Mouse (Mus musculus) Patski (cell line): ENCODE measurements around the gene Car10. TPM values are rescaled to one million over a fixed set of nuclear protein-coding genes. Genes with fewer than 3 reads are reported as not detected.
"Not testable (repeated sequence)": the region's sequence is repeated elsewhere in the genome, so short reads cannot be mapped to it uniquely, and the experiment has no call there.

Source experiments
- ATAC-seq: fragments of 100-300 bp; one replicate; pipeline ENCODE4 v1.8.0; 2021
- CTCF ChIA-PET: fragments of 350-600 bp; sonication (Branson Sonifier 250); formaldehyde crosslinking; loops from one replicate; lab custom pipeline; 2022; ENCODE audit warnings: inconsistent platforms; lab: Charles Lee
- POLR2A ChIA-PET: fragments of 350-600 bp; sonication (Branson Sonifier 250); formaldehyde crosslinking; loops from one replicate; lab custom pipeline; 2022; ENCODE audit warnings: antibody characterized with exemption, inconsistent platforms; lab: Charles Lee
- DNase-seq: peaks from one replicate; pipeline ENCODE4 v3.0.0-alpha.2; 2011; ENCODE audit warnings: low read depth, low spot score
- H3K27me3 ChIP-seq: fragments of 371-371 bp; one replicate; pipeline ENCODE4 v1.5.1; 2021
- CTCF ChIP-seq: fragments of 100-300 bp; IDR thresholded peaks from one replicate; pipeline ENCODE4 v1.5.1; 2021
- in situ Hi-C: fragments of 300-500 bp; cut with MboI; formaldehyde crosslinking; loops from 3 replicates; pipeline ENCODE4 v1.11.1; 2018; ENCODE audit warnings: low pct_unique_long_range_greater_than_20kb, mixed read lengths
- polyA plus RNA-seq: library from polyadenylated mRNA; unstranded; gene quantifications from one replicate; pipeline ENCODE4 v1.2.3, GENCODE M21; 2021

Gene Car10
- polyA plus RNA-seq, 1 experiment from 2014 or later: not detected

DNA sequence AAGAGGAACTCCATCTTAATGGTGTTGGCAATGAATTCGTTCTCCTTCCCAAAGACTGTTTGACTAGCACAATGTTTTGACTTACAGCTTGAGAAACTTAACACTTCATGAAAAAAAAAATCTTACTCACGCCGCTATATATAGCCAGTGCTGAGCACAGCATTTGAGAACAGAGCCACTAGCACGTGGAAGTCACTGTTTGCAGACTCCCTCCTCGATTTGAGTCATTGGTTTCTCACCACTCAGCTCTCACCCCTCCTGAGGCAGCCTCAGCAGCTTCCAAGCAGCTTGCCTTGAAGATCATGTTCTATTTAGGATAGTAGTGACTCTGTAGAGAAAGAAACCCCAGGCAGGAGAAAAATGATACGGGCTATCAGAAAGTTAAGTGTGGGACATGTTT is 176.1 kb downstream of the Car10 start:
- ChIA-PET POLR2A (no interaction called here), CTCF (interaction anchor here (0.5 kb wide), 1 partner anchor 181 kb away, joined by 3 read pairs; no protein-coding TSS in a partner anchor)
- ATAC-seq: no peak
- no peaks in the 10 kb centered on the region for H3K27me3 ChIP-seq
- no peak for DNase-seq
- in situ Hi-C loops: no loop called here
- TF ChIP-seq CTCF: no peak

GRCm38 (mm10) chr11:93293661-93294060 is 195.8 kb downstream of the Car10 start:
- CTCF ChIA-PET: no interaction called here
- no peak for TF ChIP-seq CTCF
- DNase-seq (no peak), ATAC-seq (no peak)
- H3K27me3 ChIP-seq: no peaks in the 10 kb centered on the region
- in situ Hi-C loops: no loop called here
- POLR2A ChIA-PET: no interaction called here

DNA sequence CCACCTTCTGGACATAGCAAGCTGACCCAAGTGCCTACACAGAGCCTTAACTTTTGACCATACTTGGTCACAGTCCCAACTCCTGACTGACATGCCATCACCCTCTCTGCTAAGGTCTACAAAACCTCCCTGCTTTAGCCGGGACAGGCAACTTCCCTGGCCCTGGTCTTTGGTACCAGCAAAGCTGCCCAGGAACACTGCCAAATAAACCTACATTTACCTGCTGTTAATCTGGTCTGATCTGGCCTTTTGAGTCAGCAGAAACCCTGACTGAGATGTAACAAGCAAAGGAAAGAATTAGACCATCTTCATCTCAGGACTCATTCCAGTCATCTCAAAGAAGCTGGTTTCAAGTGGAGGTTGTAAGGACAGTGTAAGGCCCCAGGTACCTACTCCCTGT is 212.2 kb downstream of the Car10 start:
- CTCF ChIA-PET: no interaction called here
- TF ChIP-seq CTCF: no peak
- H3K27me3 ChIP-seq: no peaks in the 10 kb centered on the region
- in situ Hi-C loops: no loop called here
- ATAC-seq (no peak), DNase-seq (no peak)
- POLR2A ChIA-PET: no interaction called here

DNA sequence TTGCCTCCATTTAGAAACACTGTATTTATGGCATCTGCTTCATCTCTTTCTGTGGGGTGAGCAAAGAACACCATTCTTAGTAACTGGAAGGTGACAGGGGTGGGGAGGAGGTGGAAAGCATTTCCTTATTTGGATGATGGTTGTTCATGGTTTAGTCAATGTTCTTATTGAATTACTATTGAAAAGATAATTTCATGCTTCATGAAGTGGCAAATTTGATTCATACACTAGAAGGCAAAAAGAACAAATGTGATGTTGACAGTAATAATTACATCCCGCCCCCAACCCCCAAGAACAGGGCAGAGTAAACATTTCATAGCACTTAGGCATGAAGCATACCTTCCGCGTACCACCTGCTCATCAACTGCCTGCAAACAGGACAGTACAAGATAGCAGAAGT is 239.9 kb downstream of the Car10 start:
- POLR2A ChIA-PET: no interaction called here
- TF ChIP-seq CTCF: no peak
- CTCF ChIA-PET: no interaction called here
- in situ Hi-C loops: no loop called here
- no peak for ATAC-seq
- DNase-seq: no peak
- H3K27me3 ChIP-seq: no peaks in the 10 kb centered on the region

GRCm38 (mm10) chr11:93343961-93344360 is 246.1 kb downstream of the Car10 start:
- DNase-seq: no peak
- ChIA-PET POLR2A (no interaction called here), CTCF (no interaction called here)
- ATAC-seq: no peak
- H3K27me3 ChIP-seq: no peaks in the 10 kb centered on the region
- no peak for TF ChIP-seq CTCF
- in situ Hi-C loops: no loop called here

DNA sequence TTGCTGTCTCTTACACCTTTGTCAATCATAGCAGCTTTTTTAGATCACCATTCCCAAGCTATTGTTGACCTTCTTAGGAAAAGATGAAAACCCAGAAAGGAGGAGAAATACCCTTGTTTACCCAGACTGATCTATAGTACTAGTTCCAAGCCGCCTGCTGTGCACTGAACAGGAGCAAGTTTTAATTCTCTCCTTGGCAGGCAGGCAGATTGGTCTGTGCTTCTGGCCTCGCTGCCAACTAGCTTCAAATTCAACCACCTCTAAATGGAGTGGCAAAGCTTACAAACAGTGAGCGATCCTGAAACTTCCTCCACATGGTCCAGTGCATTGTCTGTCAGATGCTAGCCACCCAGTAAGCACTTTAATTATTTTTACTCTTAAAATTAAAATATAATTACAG is 247.0 kb downstream of the Car10 start:
- DNase-seq (no peak), ATAC-seq (no peak)
- in situ Hi-C loops: no loop called here
- ChIA-PET POLR2A (no interaction called here), CTCF (no interaction called here)
- H3K27me3 ChIP-seq: no peaks in the 10 kb centered on the region
- TF ChIP-seq CTCF: no peak

DNA sequence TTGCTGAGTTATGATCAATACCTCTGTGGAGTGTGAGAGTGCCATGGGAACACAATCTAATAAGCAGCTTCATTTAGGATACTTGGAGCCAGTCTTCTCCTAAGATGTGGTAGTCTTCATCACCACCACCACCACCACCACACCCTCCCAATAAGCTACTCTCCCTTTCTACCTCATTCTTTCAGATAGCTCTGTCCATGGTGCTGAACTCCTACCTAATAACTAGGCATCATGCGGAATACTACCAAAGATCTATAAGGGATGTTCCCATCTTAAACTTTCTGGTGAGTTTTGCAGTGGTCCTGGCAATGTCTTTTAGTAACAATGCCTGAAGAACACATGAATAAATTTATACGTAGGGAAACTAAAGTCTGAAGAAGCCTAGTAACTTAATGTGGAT is 263.7 kb downstream of the Car10 start:
- POLR2A ChIA-PET: no interaction called here
- no peak for TF ChIP-seq CTCF
- CTCF ChIA-PET: no interaction called here
- DNase-seq (no peak), ATAC-seq (no peak)
- in situ Hi-C loops: no loop called here
- H3K27me3 ChIP-seq: no peaks in the 10 kb centered on the region

DNA sequence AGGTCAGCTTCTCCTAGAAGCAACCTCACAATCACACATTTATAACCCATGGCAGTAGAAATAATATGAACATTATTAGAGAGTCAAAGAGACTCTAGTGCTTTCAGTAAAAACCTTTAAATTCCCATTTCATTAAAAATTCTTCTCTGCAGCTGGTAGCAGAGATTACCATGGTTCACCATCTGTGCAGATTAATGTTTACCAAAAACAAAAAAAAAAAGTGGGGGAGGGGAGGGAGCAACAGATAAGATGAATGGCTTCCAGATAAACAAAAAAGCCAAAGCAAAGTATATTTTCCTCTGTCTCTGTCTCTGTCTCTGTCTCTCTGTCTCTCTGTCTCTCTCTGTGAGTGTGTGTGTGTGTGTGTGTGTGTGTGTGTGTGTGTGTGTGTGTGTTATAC is 266.3 kb downstream of the Car10 start:
- ChIA-PET POLR2A (no interaction called here), CTCF (no interaction called here)
- ATAC-seq (no peak), DNase-seq (no peak)
- H3K27me3 ChIP-seq: no peaks in the 10 kb centered on the region
- in situ Hi-C loops: no loop called here
- TF ChIP-seq CTCF: no peak

DNA sequence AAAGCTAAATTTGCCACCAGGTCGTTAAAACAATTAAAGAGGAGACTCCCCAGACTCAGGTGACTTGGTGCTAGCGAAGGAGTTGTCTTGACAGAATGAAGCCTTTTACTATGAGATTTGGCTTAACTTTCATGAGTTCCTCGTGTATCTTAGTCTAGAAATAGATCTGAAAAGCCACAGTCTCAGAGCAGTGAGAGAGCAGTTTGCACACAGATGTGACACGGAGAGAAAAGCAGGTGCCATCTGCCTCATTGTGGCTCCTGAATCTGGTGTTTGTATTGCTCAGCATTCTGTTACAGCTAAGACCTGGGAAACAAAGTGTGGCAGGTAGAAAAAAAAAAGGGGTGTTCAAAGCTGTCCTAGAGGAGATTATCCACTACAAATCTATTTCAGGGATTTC is 269.4 kb downstream of the Car10 start:
- TF ChIP-seq CTCF: no peak
- in situ Hi-C loops: no loop called here
- CTCF ChIA-PET: no interaction called here
- POLR2A ChIA-PET: no interaction called here
- ATAC-seq: no peak
- no peak for DNase-seq
- H3K27me3 ChIP-seq: no peaks in the 10 kb centered on the region

DNA sequence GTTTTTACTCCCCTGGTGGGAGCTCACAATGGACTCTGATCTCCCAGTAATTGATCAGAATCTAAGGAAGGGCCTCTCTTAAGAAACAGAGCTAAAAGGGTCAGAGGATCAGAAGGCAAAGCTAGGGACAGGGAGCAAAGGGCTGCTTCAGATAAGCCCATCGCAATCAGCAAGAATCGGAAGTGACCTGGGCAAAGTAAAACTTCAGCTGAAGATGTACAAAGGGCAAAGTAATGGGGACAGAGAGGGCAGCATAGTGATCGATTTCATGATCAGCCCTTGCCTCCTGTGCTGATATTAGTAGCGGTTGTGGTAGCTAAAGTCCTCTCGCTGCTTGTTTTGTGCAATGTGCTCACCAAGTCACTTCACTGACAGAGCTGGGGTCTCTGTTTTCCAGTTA is 269.9 kb downstream of the Car10 start:
- no peak for ATAC-seq
- in situ Hi-C loops: no loop called here
- CTCF ChIA-PET: no interaction called here
- no peak for TF ChIP-seq CTCF
- no peak for DNase-seq
- POLR2A ChIA-PET: no interaction called here
- H3K27me3 ChIP-seq: no peaks in the 10 kb centered on the region

GRCm38 (mm10) chr11:93373697-93374354 is 276.0 kb downstream of the Car10 start:
- TF ChIP-seq CTCF: no peak
- no peak for ATAC-seq
- ChIA-PET POLR2A (no interaction called here), CTCF (no interaction called here)
- no peak for DNase-seq
- in situ Hi-C loops: no loop called here
- H3K27me3 ChIP-seq: no peaks in the 10 kb centered on the region

DNA sequence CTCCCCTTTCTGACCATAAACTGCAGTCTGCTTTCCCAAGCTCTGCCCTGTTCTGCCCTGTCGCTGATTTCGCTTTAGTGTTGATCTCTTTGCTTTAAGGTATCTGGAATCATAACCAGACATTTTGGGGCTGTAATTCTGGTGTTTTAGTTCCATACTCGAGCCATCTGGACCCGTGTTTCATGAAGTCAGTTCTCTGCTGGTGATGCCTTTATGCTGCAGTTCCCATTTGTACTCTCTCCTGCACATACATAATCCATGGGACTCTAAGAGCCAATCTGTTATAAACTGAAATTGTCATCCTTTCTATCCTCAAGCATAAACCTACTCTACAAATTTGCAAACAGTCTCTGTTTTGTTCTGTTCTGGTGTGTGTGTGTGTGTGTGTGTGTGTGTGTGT is 293.3 kb downstream of the Car10 start:
- CTCF ChIA-PET: no interaction called here
- ATAC-seq (no peak), DNase-seq (no peak)
- H3K27me3 ChIP-seq: no peaks in the 10 kb centered on the region
- in situ Hi-C loops: no loop called here
- no peak for TF ChIP-seq CTCF
- POLR2A ChIA-PET: no interaction called here

DNA sequence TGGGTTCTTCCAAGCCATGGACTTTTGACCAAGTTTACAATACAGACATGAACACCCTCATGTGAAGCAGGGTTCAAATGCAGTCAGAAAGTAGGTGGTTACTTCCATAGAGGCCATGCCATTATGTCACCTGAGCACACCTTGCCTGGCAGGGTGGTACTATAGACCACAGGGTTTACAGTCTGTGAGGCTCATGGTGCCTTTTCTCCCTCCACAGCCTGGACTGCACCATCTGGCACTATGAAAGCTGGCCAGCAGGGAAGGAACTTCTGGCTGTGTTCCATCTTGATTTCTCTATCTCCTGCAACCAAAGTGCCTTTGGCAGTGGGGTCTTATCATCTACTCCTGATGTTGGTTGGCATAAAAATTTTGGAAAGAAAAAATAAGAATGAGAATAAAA is 295.5 kb downstream of the Car10 start:
- H3K27me3 ChIP-seq, DNase-seq, ATAC-seq, in situ Hi-C loops, POLR2A ChIA-PET, CTCF ChIA-PET: not testable (repeated sequence)
